Mouse (Mus musculus) small intestine, adult 2 months (tissue): ENCODE results near the gene Ndrg3. TPM values are rescaled to one million over a fixed set of nuclear protein-coding genes. Genes with fewer than 3 reads are reported as not detected.
A peak's percentile ranks its signal among the peaks of the same experiment; 100 is the strongest.

Experiments
- H3K27ac ChIP-seq: fragments of 200-500 bp; 2 replicates; pipeline ENCODE4 v1.5.1; 2012; ENCODE audit warnings: low read depth, low read length, control low read depth, inconsistent platforms; ENCODE audit not compliant: insufficient read depth
- H3K27me3 ChIP-seq: fragments of 200-500 bp; 2 replicates; pipeline ENCODE4 v1.6.1; 2012; ENCODE audit warnings: mild to moderate bottlenecking, moderate library complexity, low read length, inconsistent platforms; ENCODE audit not compliant: control insufficient read depth, insufficient read depth
- H3K36me3 ChIP-seq: fragments of 200-500 bp; 2 replicates; pipeline ENCODE4 v1.6.1; 2012; ENCODE audit warnings: mild to moderate bottlenecking, low read length, control low read depth, inconsistent platforms; ENCODE audit not compliant: control insufficient read depth, insufficient read depth
- H3K4me1 ChIP-seq: fragments of 200-500 bp; 2 replicates; pipeline ENCODE4 v1.6.1; 2012; ENCODE audit warnings: low read length, inconsistent platforms, mixed read lengths; ENCODE audit not compliant: control insufficient read depth, insufficient read depth, insufficient read length
- H3K4me3 ChIP-seq: fragments of 200-500 bp; 2 replicates; pipeline ENCODE4 v1.5.1; 2012; ENCODE audit warnings: low read depth, mild to moderate bottlenecking, control low read depth, inconsistent platforms, low read length, moderate library complexity
- CTCF ChIP-seq: fragments of 200-500 bp; IDR thresholded peaks from 2 replicates; pipeline ENCODE4 v1.5.1; 2012; ENCODE audit warnings: low read depth, mild to moderate bottlenecking, control low read depth, inconsistent platforms, low read length, moderate library complexity, mixed read lengths; ENCODE audit not compliant: insufficient replicate concordance, insufficient read length; ENCODE audit errors: extremely low read depth
- POLR2A ChIP-seq: fragments of 200-500 bp; IDR thresholded peaks from 2 replicates; pipeline ENCODE4 v1.6.1; 2012; ENCODE audit warnings: low read depth, mild to moderate bottlenecking, control low read depth, inconsistent platforms, low read length, moderate library complexity
- WGBS: fragments of 180-500 bp; shearing (Covaris S2); methylation state at CpG from one replicate; pipeline ENCODE4 v1.1.7; 2018; 5-methylcytosine and 5-hydroxymethylcytosine counted together
- polyA plus RNA-seq: library from polyadenylated mRNA; depleted of rRNA; stranded (reverse); fragments of >200 nt; gene quantifications from 2 replicates; pipeline ENCODE4 v1.2.3, GENCODE M21; 2012

The Ndrg3 gene
- polyA plus RNA-seq, 1 experiment: 41.0 TPM

DNA sequence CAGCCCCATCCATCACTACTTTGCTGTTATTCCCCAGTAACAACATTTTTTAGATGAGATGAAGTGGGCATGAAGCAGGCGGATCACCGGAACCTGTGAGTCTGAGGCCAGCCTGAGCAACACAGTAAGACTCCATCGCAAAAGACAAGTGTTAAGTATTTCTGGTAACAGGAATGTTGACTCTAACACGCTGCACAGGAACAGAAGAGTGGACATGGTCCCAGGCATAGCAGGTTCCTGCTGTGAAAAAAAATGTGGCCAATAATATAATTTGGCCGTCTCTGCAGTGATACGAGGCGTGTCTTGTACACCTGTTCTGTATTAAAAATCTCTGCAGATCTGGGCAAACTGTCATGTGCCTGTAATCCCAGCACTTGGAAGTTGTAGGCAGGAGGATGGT, 43.5 kb upstream of the Ndrg3 start:
- Histone ChIP-seq H3K27ac (no peak overlapping the region), H3K27me3 (no peaks in the 10 kb centered on the region), H3K4me1 (peaks cover 2% of the 10 kb centered on the region; the same call in 1 of the 2 replicates), H3K4me3 (no peak overlapping the region), H3K36me3 (0 out of 2 replicates have a peak, but pooled peaks cover 1% of the 10 kb centered on the region)
- TF ChIP-seq CTCF: no peak
- TF ChIP-seq POLR2A: no peak
- WGBS: 82% methylated on average over 7 of the region's 7 CpGs

DNA sequence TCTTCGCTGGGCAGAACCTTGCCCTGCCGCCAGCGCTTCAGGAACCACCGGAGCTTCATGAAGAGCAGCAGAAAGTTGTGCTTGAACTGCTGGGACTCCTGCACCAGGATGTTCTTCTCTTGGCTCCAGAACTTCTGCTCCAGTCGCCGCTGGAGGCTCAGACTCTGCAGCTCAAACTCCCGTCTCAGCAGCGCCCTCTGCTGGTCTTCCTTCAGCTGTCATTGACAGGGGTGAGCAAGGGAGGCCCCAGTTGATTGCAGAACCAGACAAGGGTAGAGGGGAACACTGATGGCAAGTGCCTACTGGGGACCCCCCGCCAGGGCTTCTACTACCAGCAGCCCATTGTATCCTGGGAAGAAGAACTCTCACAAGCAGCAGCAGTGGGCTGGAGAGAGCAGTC, 38.9 kb upstream of the Ndrg3 start:
- Histone ChIP-seq H3K36me3 (peaks cover 5% of the 10 kb centered on the region; the same call in 1 of the 2 replicates), H3K4me1 (peaks cover 9% of the 10 kb centered on the region), H3K4me3 (no peak overlapping the region), H3K27me3 (no peaks in the 10 kb centered on the region), H3K27ac (no peak overlapping the region)
- WGBS: 37% methylated on average over 9 of the region's 9 CpGs
- TF ChIP-seq CTCF (peak; percentile 85), POLR2A (no peak)

DNA sequence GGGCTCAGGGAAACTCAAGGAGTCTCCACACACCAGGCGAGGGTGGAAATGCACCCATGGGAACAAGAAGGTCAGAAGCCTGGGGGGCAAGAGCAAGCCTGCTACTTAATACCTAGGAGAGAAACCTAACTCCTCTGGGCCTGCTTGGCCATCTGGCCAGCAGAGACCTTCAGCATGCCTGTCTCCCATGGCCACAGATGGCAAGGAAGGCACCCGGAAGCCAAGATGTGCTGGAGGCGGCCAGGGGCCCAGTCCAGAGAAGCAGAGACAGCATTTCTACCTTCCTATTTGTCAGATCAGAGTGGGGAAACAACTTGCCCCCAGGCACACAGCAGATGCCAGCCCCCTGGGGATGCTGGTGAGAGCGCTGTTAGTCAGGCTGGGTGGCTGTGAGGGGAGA, 36.4 kb upstream of the Ndrg3 start:
- Histone ChIP-seq H3K4me3 (no peak overlapping the region), H3K4me1 (peaks cover 9% of the 10 kb centered on the region), H3K27ac (no peak overlapping the region), H3K27me3 (no peaks in the 10 kb centered on the region), H3K36me3 (peaks cover 10% of the 10 kb centered on the region)
- 98% methylated on average over 4 of the region's 4 CpGs for WGBS
- TF ChIP-seq CTCF (no peak), POLR2A (no peak)

DNA sequence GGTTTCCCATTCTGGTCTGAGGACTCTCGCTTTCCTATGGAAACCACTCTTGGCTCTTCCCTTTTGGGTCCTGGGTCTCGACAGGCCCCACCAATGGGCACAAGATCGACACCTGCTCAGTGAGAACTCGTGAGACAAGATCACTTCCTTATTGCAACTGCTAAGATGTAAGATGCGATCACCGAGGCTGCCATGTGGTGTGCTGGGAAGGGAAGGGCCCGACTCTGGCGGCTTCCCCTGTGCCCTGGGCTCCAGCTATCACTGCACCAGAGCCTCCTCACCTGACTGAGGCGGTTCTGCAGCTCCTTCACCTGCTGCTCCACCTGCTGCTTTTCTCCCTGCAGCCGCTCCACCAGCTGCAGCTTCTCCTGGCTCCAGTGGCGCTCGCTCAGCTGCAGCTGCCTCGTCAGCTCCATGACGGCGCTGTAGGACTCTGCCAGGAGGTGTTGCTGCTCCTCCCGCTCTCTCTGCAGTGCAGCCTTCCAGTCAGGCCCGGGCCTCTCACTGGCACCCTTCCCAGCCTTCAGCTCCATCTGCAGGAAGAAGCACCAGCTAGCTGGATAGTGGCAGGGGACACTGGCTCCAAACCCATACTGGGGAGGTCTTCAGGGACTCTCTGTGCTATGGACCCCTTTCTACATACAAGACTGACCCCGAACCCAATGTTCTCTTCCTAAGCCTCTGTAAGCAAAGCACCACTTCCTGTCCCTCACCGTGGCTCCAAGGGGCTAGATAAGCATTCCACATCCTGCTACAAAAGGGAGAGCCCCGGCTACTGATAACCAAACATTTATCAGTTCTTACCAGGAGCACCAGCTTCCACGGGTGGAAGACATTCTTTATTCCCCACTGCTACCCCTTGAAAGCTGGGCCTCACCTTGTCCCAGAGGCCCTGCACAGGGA, 35.5 kb upstream of the Ndrg3 start:
- no peak overlapping the region for H3K27ac ChIP-seq
- no peaks in the 10 kb centered on the region for H3K27me3 ChIP-seq
- 31% methylated on average over 21 of the region's 21 CpGs for WGBS
- peaks cover 9% of the 10 kb centered on the region for H3K4me1 ChIP-seq
- peak overlapping the region; percentile 4; the same call in 1 of the 2 replicates for H3K4me3 ChIP-seq
- H3K36me3 ChIP-seq: peaks cover 14% of the 10 kb centered on the region
- TF ChIP-seq CTCF: no peak
- TF ChIP-seq POLR2A: no peak

- Histone ChIP-seq H3K27me3 (no peaks in the 10 kb centered on the region), H3K4me1 (no peaks in the 10 kb centered on the region; the same call in 1 of the 2 replicates), H3K27ac (no peak overlapping the region), H3K4me3 (no peak overlapping the region), H3K36me3 (peaks cover 16% of the 10 kb centered on the region)
- WGBS: 93% methylated on average over 16 of the region's 16 CpGs
- TF ChIP-seq CTCF (no peak), POLR2A (no peak)
Observed at GRCm38 (mm10) chr2:157021156-157021555, 29.3 kb upstream of the Ndrg3 start.

- Histone ChIP-seq H3K27ac (no peak overlapping the region), H3K27me3 (no peaks in the 10 kb centered on the region), H3K36me3 (peaks cover 11% of the 10 kb centered on the region), H3K4me1 (no peaks in the 10 kb centered on the region; the same call in 1 of the 2 replicates), H3K4me3 (no peak overlapping the region)
- TF ChIP-seq CTCF: no peak
- no peak for TF ChIP-seq POLR2A
- WGBS: 91% methylated on average over 4 of the region's 4 CpGs
Observed at GRCm38 (mm10) chr2:157019228-157019627, 27.4 kb upstream of the Ndrg3 start.

DNA sequence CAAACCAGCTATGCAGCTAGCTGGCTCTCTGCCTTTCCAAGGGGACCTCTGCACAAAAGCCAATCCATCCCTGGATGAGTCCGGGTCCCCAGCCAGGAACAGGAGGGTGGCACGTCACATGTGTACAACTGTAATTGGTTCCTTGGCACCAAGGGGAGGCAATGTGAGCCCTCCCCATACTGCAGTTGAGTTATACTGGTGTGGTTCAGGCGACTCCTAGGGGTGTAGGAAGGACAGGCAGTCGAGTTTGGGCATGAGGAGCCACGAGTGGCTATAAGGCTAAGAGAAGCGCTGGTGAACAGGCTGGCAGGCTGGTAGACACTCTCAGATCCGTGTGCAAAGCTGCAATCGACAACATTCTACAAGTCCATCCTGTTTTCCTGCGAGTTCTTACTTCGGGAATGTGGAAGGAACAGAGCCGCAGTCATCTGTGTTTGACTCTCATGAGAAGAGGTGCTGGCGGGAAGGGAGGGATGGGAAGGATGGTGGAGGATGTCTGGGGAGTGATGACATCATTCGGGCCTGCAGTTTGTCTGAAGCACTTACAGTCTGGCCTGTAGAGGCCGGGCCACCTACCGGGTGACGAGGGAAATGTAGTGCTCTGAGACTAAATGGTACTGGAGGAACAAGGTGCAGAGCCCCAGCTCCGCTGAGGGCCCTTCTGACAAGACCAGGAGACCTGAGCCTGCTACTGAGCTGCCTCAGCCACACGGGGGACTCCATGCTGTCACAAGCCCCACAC, 24.8 kb upstream of the Ndrg3 start:
- 80% methylated on average over 18 of the region's 18 CpGs for whole genome bisulfite sequencing
- TF ChIP-seq CTCF: no peak
- TF ChIP-seq POLR2A: no peak
- Histone ChIP-seq H3K27me3 (no peaks in the 10 kb centered on the region), H3K27ac (no peak overlapping the region), H3K4me1 (peaks cover 10% of the 10 kb centered on the region), H3K36me3 (peaks cover 7% of the 10 kb centered on the region), H3K4me3 (no peak overlapping the region)
